Mouse (Mus musculus) megakaryocyte, embryonic 14.5 days (primary cell): ENCODE measurements around the gene Cemip.

Experiments used
- FLI1 ChIP-seq: IDR thresholded peaks from 2 replicates; pipeline ENCODE4 v1.6.1; 2012; ENCODE audit warnings: low read length, inconsistent platforms, mixed read lengths
- GATA1 ChIP-seq: IDR thresholded peaks from 3 replicates; pipeline ENCODE4 v1.6.1; 2012; ENCODE audit warnings: mixed read lengths, low read length, inconsistent platforms, borderline replicate concordance

DNA sequence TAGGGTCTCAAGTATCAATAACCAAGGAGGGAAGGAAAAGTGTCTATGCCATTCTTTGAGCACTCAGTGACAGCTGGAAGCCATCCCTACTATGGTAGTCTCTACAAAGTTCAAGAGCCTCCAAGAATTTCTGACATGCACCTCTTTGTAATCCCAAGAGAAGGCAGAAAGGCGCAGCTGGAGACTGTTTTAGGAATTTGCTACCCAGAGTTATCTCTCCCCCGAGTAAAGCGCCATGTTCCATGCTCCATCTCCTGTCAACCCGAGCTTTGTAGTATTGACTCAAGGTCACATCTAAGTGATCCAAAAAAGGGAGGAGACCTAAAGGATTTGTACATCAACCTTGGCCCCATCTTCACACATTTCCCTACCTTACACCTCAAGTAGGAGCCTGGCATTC is 40.8 kb downstream of the Cemip start:
- no peak for TF ChIP-seq GATA1
- no peak for TF ChIP-seq FLI1
